Mouse (Mus musculus): Measurements from ENCODE around the gene Crlf1.

DNA sequence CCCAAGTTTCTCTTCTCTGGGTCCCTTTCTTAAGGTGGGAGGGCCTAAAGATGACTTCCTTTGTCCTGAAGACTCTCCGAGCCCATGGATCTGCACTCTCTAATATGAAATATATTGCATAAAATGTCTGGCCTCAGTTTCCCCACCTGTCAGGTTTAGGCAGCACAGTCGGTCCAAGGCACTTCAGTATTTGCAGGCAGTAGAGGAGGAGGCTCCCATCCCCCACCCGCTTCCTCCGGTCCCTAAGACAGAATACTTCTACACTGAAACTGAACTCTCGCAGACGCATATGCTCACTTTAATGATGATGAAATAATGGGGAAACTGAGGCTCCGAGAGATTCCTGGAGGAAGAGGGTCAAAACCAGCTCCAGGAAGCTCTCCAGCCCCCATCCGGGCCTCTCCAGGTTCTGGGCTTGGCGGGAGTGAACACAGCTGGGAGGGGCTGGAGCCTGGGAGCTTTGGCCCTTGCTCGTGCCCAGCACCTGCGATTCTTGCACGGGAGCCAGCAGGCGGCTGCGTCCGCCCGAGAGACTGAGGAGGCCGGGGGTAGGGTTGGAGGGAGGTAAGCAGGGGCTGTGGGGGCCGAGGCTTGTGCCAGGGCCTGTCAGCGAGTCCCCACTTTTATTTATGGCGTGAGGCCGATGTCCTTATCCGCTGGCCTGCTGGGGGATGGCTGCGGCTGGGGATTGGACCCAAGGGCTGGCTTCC, 9.0 kb downstream of the Crlf1 start:
- TF ChIP-seq CTCF (IDR thresholded peaks at IDR 0.05; ENCODE audit: control insufficient read depth, insufficient read depth, insufficient read length) (no peak), MAX (IDR thresholded peaks at IDR 0.05) (no peak), USF1 (IDR thresholded peaks at IDR 0.05; ENCODE audit: low read depth) (no peak), MYOD1 (IDR thresholded peaks at IDR 0.05; ENCODE audit: control insufficient read depth, insufficient read length, low read depth) (no peak), CEBPB (IDR thresholded peaks at IDR 0.05; ENCODE audit: low read depth) (no peak), MYOG (IDR thresholded peaks at IDR 0.05; ENCODE audit: control insufficient read depth, extremely low read depth, insufficient read length) (no peak)

Measured in C2C12 (cell line).